Mouse (Mus musculus) myocyte (in vitro differentiated cells): ENCODE measurements at regions not wholly inside any gene's neighbourhood (a gene's known extent, or its start where the extent isn't known, plus 50 kb on each side); places are given as distances from the start of the nearest gene placed in this dataset.

Experiments used
- E2F4 ChIP-seq: IDR thresholded peaks from one replicate; pipeline ENCODE4 v1.6.1; 2011; ENCODE audit warnings: mild to moderate bottlenecking, control low read depth, moderate library complexity; ENCODE audit not compliant: insufficient read depth
- POLR2A ChIP-seq: IDR thresholded peaks from one replicate; pipeline ENCODE4 v1.6.1; 2011; ENCODE audit warnings: low read depth, mild to moderate bottlenecking, control low read depth, moderate library complexity; ENCODE audit not compliant: insufficient read length
- TCF12 ChIP-seq: IDR thresholded peaks from one replicate; pipeline ENCODE4 v1.6.1; 2011; ENCODE audit warnings: mild to moderate bottlenecking, control low read depth; ENCODE audit not compliant: poor library complexity, insufficient read depth, severe bottlenecking

GRCm38 (mm10) chr2:180397723-180398480 lies 58.1 kb upstream of the Slco4a1 start:
- TF ChIP-seq POLR2A (no peak), TCF12 (no peak), E2F4 (no peak)
